Mouse (Mus musculus): ENCODE data around the gene Med9.

- TF ChIP-seq TCF12 (IDR thresholded peaks at IDR 0.05; ENCODE audit: low read depth, low read length) (no peak), UBTF (IDR thresholded peaks at IDR 0.05; ENCODE audit: low read depth, low read length) (no peak), KAT2A (IDR thresholded peaks at IDR 0.05; ENCODE audit: insufficient replicate concordance, low read length) (no peak), POLR2AphosphoS2 (IDR thresholded peaks at IDR 0.05; ENCODE audit: low read depth, low read length) (no peak), RCOR1 (conservative IDR thresholded peaks at IDR 0.05; ENCODE audit: low read depth, low read length) (no peak), MAX (IDR thresholded peaks at IDR 0.05; ENCODE audit: low read length) (no peak), CTCF (conservative IDR thresholded peaks at IDR 0.05 in 1 of 2, IDR thresholded peaks at IDR 0.05 in 1 of 2; ENCODE audit: low read depth in 2 of 2, low read length in 2 of 2) (no peak)
Observed at GRCm38 (mm10) chr11:60004716-60005115, 56.7 kb downstream of the Med9 start.

All from CH12.LX (cell line).